Mouse (Mus musculus): Measurements from ENCODE around the gene Frmd8. TPM values are rescaled to one million over a fixed set of nuclear protein-coding genes. Genes with fewer than 3 reads are reported as not detected.

Frmd8 gene
- total RNA-seq, 4 experiments from 2014 or later = 12.1 to 19.9 (median 13.7) TPM

GRCm38 (mm10) chr19:5849843-5850527 lies 25.1 kb downstream of the Frmd8 start:
- peak; percentile 89 to 98 for DNase-seq (ENCODE audit: low spot score in 2 of 2)

DNA sequence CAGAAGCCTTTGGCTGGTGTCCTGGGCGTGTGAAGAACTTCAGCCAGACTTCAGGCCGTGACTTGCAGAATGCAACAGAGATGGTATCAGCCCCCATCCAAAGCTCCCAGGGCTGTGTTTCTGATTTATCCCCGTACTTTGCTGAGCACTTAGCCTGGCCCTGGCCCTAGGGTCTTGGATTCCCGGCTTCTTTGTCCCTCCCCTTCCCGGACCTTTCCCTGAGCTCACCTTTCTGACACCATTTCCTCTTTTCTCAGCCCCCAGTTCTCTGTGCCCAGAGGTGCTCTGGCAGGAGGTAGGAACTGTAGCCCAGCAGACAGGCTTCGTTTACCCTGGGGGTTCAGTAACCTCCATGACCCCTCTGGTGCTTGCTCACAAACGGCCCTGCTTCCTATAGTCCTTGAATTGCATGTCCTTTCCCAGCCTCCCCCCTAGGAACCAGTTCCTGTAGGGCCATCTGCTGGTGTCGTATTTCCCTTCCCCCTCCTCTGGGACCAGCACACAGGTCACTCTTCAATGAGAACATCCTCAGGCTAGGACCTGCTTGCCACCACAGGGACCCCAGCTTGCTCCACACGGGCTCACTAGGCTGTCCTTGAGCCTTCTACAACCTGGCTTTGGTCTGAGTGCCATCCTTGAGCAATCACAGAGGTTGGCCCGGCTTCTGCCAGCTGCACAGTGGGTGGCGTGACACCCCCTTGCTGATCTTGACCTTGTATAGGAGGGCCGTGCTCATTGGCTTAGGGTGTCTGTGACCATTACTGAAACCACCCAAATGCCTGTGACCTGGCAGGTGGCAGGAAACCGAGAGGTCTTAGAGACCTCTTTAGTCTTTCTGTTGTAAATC lies 26.0 kb downstream of the Frmd8 start:
- no peak for DNase-seq (ENCODE audit: low spot score in 2 of 2)

GRCm38 (mm10) chr19:5848032-5848825 lies 26.8 kb downstream of the Frmd8 start:
- DNase-seq (ENCODE audit: low spot score in 2 of 2) = peak in 1 of 2 experiments; percentile 76

- DNase-seq (ENCODE audit: low spot score in 2 of 2) = peak in 1 of 2 experiments; percentile 38
Measured at GRCm38 (mm10) chr19:5847306-5847796, 27.7 kb downstream of the Frmd8 start.

GRCm38 (mm10) chr19:5846557-5847305 lies 28.3 kb downstream of the Frmd8 start:
- DNase-seq (ENCODE audit: low spot score in 2 of 2) = peak; percentile 84 to 96

DNA sequence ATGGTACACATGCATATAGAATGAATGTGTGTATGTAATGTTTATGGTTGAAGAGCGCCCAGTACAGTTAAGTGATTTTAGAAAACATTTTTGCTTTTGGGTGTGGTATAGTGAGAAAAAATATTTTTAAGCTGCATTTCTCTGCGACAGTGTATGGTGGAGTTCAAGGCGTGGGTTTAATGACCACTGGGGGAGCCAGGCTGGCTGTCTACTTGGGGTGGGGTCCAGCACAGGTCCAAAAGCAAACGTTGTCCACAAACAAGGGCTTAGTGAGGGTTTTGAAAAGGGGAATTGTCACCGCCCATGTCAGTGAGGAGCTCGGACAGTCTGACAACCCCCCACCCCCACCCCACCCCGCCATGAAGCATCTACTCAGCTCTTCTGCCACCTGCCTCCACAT lies 28.9 kb downstream of the Frmd8 start:
- peak in 1 of 2 experiments; percentile 40 for DNase-seq (ENCODE audit: low spot score in 2 of 2)

DNA sequence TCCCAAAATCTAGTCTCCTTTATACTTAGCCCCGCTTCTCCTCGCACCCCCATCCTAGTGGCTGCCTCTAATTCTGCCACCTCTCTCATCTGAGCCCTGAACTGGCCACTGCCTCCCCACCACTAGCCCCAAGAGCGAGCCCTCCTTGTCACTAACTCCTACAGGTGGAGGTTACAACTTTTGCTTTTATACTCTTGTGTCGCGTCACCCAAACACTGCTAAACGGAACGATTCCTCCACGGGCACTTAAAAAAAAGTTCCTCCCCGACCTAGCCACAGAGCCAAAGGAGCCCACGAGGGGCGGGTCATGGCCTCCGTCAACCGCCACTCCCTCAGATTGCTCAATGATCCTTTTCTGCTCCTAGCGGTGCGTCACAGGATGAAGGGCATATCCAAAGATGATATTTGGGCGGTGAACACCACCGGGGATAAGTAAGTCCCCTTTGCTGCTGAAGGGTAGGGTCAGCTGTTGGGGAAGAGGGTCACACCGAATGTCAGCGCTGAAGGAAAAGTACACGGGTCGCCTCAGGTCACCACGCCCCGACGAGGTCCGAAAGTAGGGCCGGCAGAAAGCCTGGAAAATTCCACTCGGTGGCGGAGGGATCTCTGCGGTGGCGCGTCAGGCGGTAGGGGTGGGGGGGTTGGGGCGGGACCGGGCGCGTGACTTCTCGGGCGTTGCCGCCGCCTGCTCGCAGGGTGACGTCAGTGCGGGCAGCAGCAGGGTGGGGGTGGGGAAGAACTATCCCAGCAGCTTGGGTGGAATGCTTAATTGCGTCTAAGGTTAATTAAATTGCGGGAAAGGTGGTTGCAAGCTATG lies 29.5 kb downstream of the Frmd8 start:
- DNase-seq (ENCODE audit: low spot score in 2 of 2) = peak; percentile 84 to 85

GRCm38 (mm10) chr19:5844831-5845318 lies 30.2 kb downstream of the Frmd8 start:
- no peak for DNase-seq (ENCODE audit: low spot score in 2 of 2)

DNA sequence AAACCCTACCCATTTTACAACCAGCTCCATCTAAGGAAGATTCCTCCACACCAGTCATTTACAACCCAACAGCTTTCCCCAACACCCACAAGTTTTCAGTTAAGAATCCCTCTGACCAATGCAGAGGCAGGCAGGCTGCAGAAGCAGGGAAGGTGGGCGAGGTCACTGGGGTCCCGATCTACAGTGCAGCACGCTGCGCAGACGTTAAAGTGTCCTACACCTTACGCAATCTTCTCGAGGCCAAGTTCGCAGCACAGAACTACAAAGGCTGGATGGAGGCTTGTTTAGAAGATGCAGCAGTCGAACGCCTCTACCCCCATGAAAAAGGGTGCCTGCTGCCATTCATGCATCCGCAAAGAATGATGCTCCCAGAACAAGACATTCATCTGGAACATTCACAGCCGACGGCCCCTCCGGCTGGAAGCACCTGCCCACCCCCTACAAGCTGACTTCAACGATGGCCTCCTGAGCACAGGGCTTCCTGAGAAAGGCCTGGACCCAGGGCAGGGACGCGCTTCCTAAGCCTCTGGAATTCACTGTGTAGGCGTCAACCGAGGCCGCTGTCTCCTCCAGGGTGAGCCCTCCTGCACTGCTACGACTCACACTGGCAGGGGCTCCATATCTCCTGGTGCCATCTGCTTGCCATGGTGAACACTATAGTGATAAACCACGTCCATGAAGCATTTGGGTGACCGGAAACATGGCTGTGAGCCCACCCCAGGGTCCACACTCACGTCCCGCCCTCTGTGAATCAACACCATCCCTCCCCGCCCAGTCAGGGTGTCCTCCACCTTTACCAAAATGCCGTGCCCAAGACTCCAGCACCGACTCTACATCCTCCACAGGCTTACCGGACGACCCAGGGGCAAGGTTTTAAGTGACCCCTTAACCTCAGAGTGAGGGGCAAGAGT lies 31.0 kb downstream of the Frmd8 start:
- DNase-seq (ENCODE audit: low spot score in 2 of 2) = no peak

- DNase-seq (ENCODE audit: low spot score in 2 of 2) = no peak
Measured at GRCm38 (mm10) chr19:5842785-5843730, 32.0 kb downstream of the Frmd8 start.

- DNase-seq (ENCODE audit: low spot score in 2 of 2) = no peak
Measured at GRCm38 (mm10) chr19:5841999-5842784, 32.9 kb downstream of the Frmd8 start.

DNA sequence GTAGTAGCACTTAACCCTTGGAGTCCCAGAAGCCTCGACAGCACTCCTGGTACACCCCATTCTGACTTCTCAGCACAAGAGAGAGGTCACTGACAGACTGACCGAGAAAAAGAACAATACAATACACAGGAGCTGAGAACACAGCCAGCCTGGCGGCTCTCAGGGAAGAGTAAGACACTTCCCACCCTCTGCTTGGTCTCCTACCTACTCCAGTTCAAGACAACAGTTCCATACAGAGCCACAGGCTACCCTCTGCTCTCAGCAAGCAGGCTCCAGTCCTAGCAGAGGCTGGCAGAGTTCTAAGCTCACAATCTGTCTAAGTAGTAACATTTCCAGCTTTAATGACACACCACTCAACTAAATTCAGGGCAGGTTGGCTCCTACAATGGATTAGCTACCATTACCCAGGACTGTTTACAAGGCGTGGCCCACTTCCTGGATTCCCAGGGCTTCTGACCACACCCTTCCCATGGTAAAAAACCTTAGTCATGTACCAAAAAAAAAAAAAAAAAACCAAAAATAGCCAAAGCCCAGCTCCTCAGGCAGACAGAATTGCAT lies 33.6 kb downstream of the Frmd8 start:
- DNase-seq (ENCODE audit: low spot score in 2 of 2) = no peak

GRCm38 (mm10) chr19:5840890-5841388 lies 34.1 kb downstream of the Frmd8 start:
- DNase-seq (ENCODE audit: low spot score in 2 of 2) = no peak

DNA sequence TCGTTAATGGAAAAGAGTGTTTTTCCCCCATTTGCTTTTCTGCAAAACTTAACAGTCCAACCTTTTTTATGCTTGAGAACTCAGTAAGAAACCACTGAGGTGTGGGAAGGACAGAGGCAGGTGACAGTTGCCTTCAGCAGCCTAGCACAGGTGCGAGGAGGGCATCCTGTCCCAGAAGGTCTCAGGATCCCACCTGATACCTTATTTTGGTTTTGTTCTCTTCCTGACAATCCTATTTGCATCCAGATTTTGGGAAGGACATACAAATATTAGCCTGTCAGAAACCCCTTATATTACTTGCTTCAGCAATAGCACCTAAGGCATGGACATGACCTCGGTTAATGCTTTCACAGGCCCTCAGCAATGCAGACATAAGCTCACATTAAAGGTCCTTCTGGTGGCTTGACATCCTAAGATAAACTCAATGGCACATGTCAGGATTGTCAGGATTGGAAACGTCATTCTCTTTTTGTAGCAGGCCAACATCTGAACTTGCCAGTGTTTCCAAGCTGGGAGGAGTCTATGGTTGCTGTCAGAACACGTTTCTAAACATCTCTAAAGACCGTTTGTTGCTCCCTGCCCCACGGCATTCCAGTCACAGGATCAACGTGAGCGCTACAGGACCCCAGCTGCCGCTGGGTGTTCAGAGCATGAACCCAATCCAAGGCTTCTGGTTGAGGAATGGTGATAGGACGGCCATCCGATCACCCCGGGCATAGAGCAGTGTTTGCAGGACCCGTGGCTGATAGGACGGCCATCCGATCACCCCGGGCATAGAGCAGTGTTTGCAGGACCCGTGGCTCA lies 34.8 kb downstream of the Frmd8 start:
- DNase-seq (ENCODE audit: low spot score in 2 of 2) = no peak

GRCm38 (mm10) chr19:5839317-5840085 lies 35.6 kb downstream of the Frmd8 start:
- no peak for DNase-seq (ENCODE audit: low spot score in 2 of 2)
